Mouse (Mus musculus) kidney, embryonic 15.5 days (tissue): Measurements from ENCODE around the gene Cmas. TPM values are rescaled to one million over a fixed set of nuclear protein-coding genes. Genes with fewer than 3 reads are reported as not detected.

Experiments
- ATAC-seq: fragments of 200-750 bp; cut with Nextera tagmentation; replicated peaks from 2 replicates; pipeline ENCODE4 v1.8.0; 2017; ENCODE audit warnings: moderate TSS enrichment; ENCODE audit not compliant: low FRiP score
- H3K27ac ChIP-seq: fragments of 300-500 bp; sonication (generic); 2 replicates; pipeline ENCODE4 v1.5.1; 2015; ENCODE audit warnings: mild to moderate bottlenecking, inconsistent platforms
- H3K27me3 ChIP-seq: fragments of 300-500 bp; sonication (generic); 2 replicates; pipeline ENCODE4 v1.6.1; 2015; ENCODE audit warnings: inconsistent platforms
- H3K36me3 ChIP-seq: fragments of 300-500 bp; sonication (generic); 2 replicates; pipeline ENCODE4 v1.6.1; 2015; ENCODE audit warnings: inconsistent platforms
- H3K4me1 ChIP-seq: fragments of 300-500 bp; sonication (generic); 2 replicates; pipeline ENCODE4 v1.6.1; 2015; ENCODE audit warnings: inconsistent platforms
- H3K4me2 ChIP-seq: fragments of 300-500 bp; sonication (generic); 2 replicates; pipeline ENCODE4 v1.6.1; 2015; ENCODE audit warnings: moderate library complexity, mild to moderate bottlenecking, inconsistent platforms
- H3K4me3 ChIP-seq: fragments of 300-500 bp; sonication (generic); replicated peaks from 2 replicates; pipeline ENCODE4 v1.5.1; 2015; ENCODE audit warnings: mild to moderate bottlenecking, inconsistent platforms
- H3K9ac ChIP-seq: fragments of 300-500 bp; sonication (generic); 2 replicates; pipeline ENCODE4 v1.6.1; 2015; ENCODE audit warnings: mild to moderate bottlenecking, inconsistent platforms
- H3K9me3 ChIP-seq: fragments of 300-500 bp; sonication (generic); replicated peaks from 2 replicates; pipeline ENCODE4 v1.6.1; 2016; ENCODE audit warnings: inconsistent platforms
- WGBS: fragments of 180-500 bp; shearing (Covaris S2); methylation state at CpG from one replicate; pipeline ENCODE4 v1.1.7; 2015; ENCODE audit warnings: mixed read lengths; 5-methylcytosine and 5-hydroxymethylcytosine counted together
- polyA plus RNA-seq: library from polyadenylated mRNA; unstranded; fragments of >200 nt; fragmentation: Nextera tagmentation; extraction: Ambion mirVana; gene quantifications from 2 replicates; pipeline ENCODE4 v1.2.1, GENCODE M21; 2015

Cmas gene
- polyA plus RNA-seq, 1 experiment from 2014 or later = 77.2 TPM

- Histone ChIP-seq H3K27ac (no peak overlapping the region), H3K36me3 (no peaks in the 10 kb centered on the region), H3K4me3 (no peak overlapping the region), H3K4me2 (no peak overlapping the region), H3K27me3 (0 out of 2 replicates have a peak, but pooled peaks cover 5% of the 10 kb centered on the region), H3K9me3 (no peaks in the 10 kb centered on the region), H3K4me1 (0 out of 2 replicates have a peak, but pooled peaks cover 5% of the 10 kb centered on the region), H3K9ac (no peak overlapping the region)
- no peak for ATAC-seq
- 70% methylated on average over 15 of the region's 15 CpGs for WGBS
These were observed 39.4 kb downstream of the Cmas start for GRCm38 (mm10) chr6:142795655-142796441.

- 0 out of 2 replicates have a peak, but pooled peaks cover 5% of the 10 kb centered on the region for H3K27me3 ChIP-seq
- ATAC-seq = no peak
- no peaks in the 10 kb centered on the region for H3K9me3 ChIP-seq
- peaks cover 14% of the 10 kb centered on the region for H3K4me1 ChIP-seq
- no peak overlapping the region for H3K27ac ChIP-seq
- H3K4me2 ChIP-seq = no peak overlapping the region
- no peak overlapping the region for H3K4me3 ChIP-seq
- WGBS = 81% methylated on average over 1 of the region's 1 CpGs
- no peak overlapping the region for H3K9ac ChIP-seq
- H3K36me3 ChIP-seq = no peaks in the 10 kb centered on the region
These were observed 41.5 kb downstream of the Cmas start for GRCm38 (mm10) chr6:142797996-142798395.

- no peaks in the 10 kb centered on the region for H3K9me3 ChIP-seq
- H3K4me2 ChIP-seq = no peak overlapping the region
- H3K36me3 ChIP-seq = no peaks in the 10 kb centered on the region
- no peak overlapping the region for H3K4me3 ChIP-seq
- H3K27me3 ChIP-seq = 0 out of 2 replicates have a peak, but pooled peaks cover 3% of the 10 kb centered on the region
- H3K27ac ChIP-seq = no peak overlapping the region
- no peak overlapping the region for H3K9ac ChIP-seq
- peaks cover 14% of the 10 kb centered on the region for H3K4me1 ChIP-seq
- WGBS = 84% methylated on average over 9 of the region's 9 CpGs
- ATAC-seq = no peak
These were observed 42.4 kb downstream of the Cmas start for GRCm38 (mm10) chr6:142798837-142799236.

- H3K4me3 ChIP-seq = no peak overlapping the region
- no peak for ATAC-seq
- no peak overlapping the region for H3K9ac ChIP-seq
- no peaks in the 10 kb centered on the region for H3K36me3 ChIP-seq
- no peak overlapping the region for H3K4me2 ChIP-seq
- H3K27me3 ChIP-seq = 0 out of 2 replicates have a peak, but pooled peaks cover 3% of the 10 kb centered on the region
- 73% methylated on average over 7 of the region's 7 CpGs for WGBS
- peaks cover 14% of the 10 kb centered on the region for H3K4me1 ChIP-seq
- no peak overlapping the region for H3K27ac ChIP-seq
- no peaks in the 10 kb centered on the region for H3K9me3 ChIP-seq
These were observed 43.4 kb downstream of the Cmas start for GRCm38 (mm10) chr6:142799704-142800374.

GRCm38 (mm10) chr6:142801687-142802086, 45.2 kb downstream of the Cmas start:
- Histone ChIP-seq H3K4me3 (no peak overlapping the region), H3K27ac (peak overlapping the region; percentile 58), H3K9ac (no peak overlapping the region), H3K4me1 (peaks cover 14% of the 10 kb centered on the region), H3K27me3 (no peaks in the 10 kb centered on the region), H3K4me2 (no peak overlapping the region), H3K36me3 (no peaks in the 10 kb centered on the region), H3K9me3 (no peaks in the 10 kb centered on the region)
- no peak for ATAC-seq
- WGBS = 73% methylated on average over 5 of the region's 5 CpGs

- no peaks in the 10 kb centered on the region for H3K27me3 ChIP-seq
- 22% methylated on average over 11 of the region's 11 CpGs for WGBS
- H3K4me3 ChIP-seq = no peak overlapping the region
- H3K27ac ChIP-seq = peak overlapping the region; percentile 58; the same call in 1 of the 2 replicates
- no peaks in the 10 kb centered on the region for H3K9me3 ChIP-seq
- peaks cover 14% of the 10 kb centered on the region for H3K4me1 ChIP-seq
- peak; percentile 86 for ATAC-seq
- no peak overlapping the region for H3K4me2 ChIP-seq
- no peak overlapping the region for H3K9ac ChIP-seq
- no peaks in the 10 kb centered on the region for H3K36me3 ChIP-seq
These were observed 46.4 kb downstream of the Cmas start for GRCm38 (mm10) chr6:142802617-142803525.

GRCm38 (mm10) chr6:142804402-142804801, 47.9 kb downstream of the Cmas start, which contains the start of gene Sult6b2:
Gene Sult6b2, minus strand, starts transcription at chr6:142804502.
- Histone ChIP-seq H3K27me3 (no peaks in the 10 kb centered on the region), H3K4me3 (no peak within 1 kb of the TSS), H3K9me3 (no peaks in the 10 kb centered on the region), H3K4me2 (no peak within 1 kb of the TSS), H3K9ac (no peak within 1 kb of the TSS), H3K27ac (no peak within 1 kb of the TSS), H3K36me3 (no peaks in the 10 kb centered on the region), H3K4me1 (peaks cover 14% of the 10 kb centered on the region)
- no peak for ATAC-seq

GRCm38 (mm10) chr6:142806326-142806725, 49.8 kb downstream of the Cmas start:
- ATAC-seq = no peak
- 66% methylated on average over 4 of the region's 4 CpGs for WGBS
- H3K27ac ChIP-seq = no peak overlapping the region

GRCm38 (mm10) chr6:142809373-142810098, 53.0 kb downstream of the Cmas start:
- Histone ChIP-seq H3K9ac (no peak overlapping the region), H3K27me3 (no peaks in the 10 kb centered on the region), H3K4me3 (no peak overlapping the region), H3K9me3 (no peaks in the 10 kb centered on the region), H3K36me3 (no peaks in the 10 kb centered on the region), H3K27ac (no peak overlapping the region), H3K4me2 (no peak overlapping the region), H3K4me1 (peaks cover 7% of the 10 kb centered on the region; the same call in 1 of the 2 replicates)
- WGBS = 36% methylated on average over 6 of the region's 6 CpGs
- ATAC-seq = no peak

More at GRCm38 (mm10) chr6:142806326-142806725, 49.8 kb downstream of the Cmas start:
- no peak overlapping the region for H3K4me3 ChIP-seq
- no peaks in the 10 kb centered on the region for H3K27me3 ChIP-seq
- H3K9ac ChIP-seq = no peak overlapping the region
- no peaks in the 10 kb centered on the region for H3K36me3 ChIP-seq
- no peak overlapping the region for H3K4me2 ChIP-seq
- no peaks in the 10 kb centered on the region for H3K9me3 ChIP-seq
- H3K4me1 ChIP-seq = peaks cover 14% of the 10 kb centered on the region

- WGBS = 76% methylated on average over 6 of the region's 6 CpGs
- Histone ChIP-seq H3K27ac (no peak overlapping the region), H3K4me3 (no peak overlapping the region), H3K36me3 (no peaks in the 10 kb centered on the region), H3K9ac (no peak overlapping the region), H3K9me3 (no peaks in the 10 kb centered on the region), H3K4me1 (peaks cover 7% of the 10 kb centered on the region; the same call in 1 of the 2 replicates), H3K27me3 (no peaks in the 10 kb centered on the region), H3K4me2 (no peak overlapping the region)
- ATAC-seq = no peak
These were observed 53.8 kb downstream of the Cmas start for GRCm38 (mm10) chr6:142810239-142810638.

GRCm38 (mm10) chr6:142812969-142813368, 56.5 kb downstream of the Cmas start:
- no peak overlapping the region for H3K27ac ChIP-seq
- no peak for ATAC-seq
- no peak overlapping the region for H3K9ac ChIP-seq
- no peaks in the 10 kb centered on the region for H3K9me3 ChIP-seq
- no peak overlapping the region for H3K4me2 ChIP-seq
- peaks cover 7% of the 10 kb centered on the region; the same call in 1 of the 2 replicates for H3K4me1 ChIP-seq
- H3K36me3 ChIP-seq = no peaks in the 10 kb centered on the region
- H3K4me3 ChIP-seq = no peak overlapping the region
- H3K27me3 ChIP-seq = no peaks in the 10 kb centered on the region
- WGBS = 81% methylated on average over 5 of the region's 5 CpGs
